Mouse (Mus musculus): ENCODE results near the gene Fgf18. TPM values are rescaled to one million over a fixed set of nuclear protein-coding genes. Genes with fewer than 3 reads are reported as not detected.

Fgf18 gene
- polyA plus RNA-seq, 1 experiment from 2014 or later, result 3.6 TPM

DNA sequence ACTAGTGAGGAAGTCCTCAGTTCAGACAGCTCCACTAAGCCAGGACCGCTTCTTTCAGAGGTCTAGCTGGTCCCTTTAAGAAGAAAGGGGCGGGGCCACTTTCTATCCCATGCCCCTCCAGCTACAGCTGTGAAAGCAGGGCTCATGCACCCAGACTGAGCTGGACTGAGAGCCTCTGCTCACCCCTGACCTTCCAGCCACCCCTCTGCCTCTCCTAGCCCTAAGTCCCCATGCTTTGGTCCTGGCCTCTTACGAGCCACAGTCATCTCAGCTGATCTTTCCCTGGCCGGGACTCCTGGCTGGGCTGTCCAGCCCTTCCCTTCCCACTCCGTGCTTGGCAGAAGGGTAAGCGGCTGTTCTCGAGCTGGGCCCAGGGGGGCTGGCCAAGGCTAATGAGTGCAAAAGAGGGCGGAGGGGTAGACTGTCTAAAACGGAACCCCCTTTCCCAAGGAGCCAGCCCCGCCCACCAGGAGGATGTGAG, 47.1 kb downstream of the Fgf18 start:
- peaks cover 14% of the 10 kb centered on the region for H3K4me1 ChIP-seq (replicated peaks)
- H3K27ac ChIP-seq, result no peak overlapping the region
- peak overlapping the region; percentile 21 for H3K4me3 ChIP-seq (replicated peaks)
- H3K36me3 ChIP-seq, result no peaks in the 10 kb centered on the region
- H3K9me3 ChIP-seq, result no peaks in the 10 kb centered on the region
- WGBS, result 16% methylated on average over 10 of the region's 10 CpGs
- H3K27me3 ChIP-seq, result peaks cover 8% of the 10 kb centered on the region
- H3K4me2 ChIP-seq (replicated peaks), result peak overlapping the region; percentile 44
- no peak overlapping the region for H3K9ac ChIP-seq (replicated peaks)
- ATAC-seq, result peak; percentile 56; the same call in 1 of the 2 replicates

DNA sequence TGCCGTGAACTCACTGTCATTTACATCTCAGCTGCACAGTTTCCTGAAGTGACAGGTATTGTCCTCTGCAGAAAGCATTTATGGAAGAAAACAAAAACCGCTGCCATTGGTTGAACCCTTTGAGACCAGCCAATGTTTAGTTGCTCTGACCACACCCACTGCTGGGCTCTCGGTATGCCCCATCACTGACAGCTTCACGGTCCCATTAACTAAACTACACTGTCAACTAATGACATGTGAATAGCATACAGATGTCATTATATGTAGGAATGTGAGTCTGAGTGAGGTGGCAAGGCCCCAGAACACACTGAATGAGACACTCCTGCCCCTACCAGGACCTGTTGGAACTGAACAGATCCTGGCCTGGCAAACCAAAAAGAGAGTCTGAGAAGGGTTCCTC, 47.8 kb downstream of the Fgf18 start:
- H3K27ac ChIP-seq, result no peak overlapping the region
- peaks cover 14% of the 10 kb centered on the region for H3K4me1 ChIP-seq (replicated peaks)
- no peak overlapping the region for H3K4me2 ChIP-seq (replicated peaks)
- H3K9me3 ChIP-seq, result no peaks in the 10 kb centered on the region
- no peak overlapping the region for H3K4me3 ChIP-seq (replicated peaks)
- H3K9ac ChIP-seq (replicated peaks), result no peak overlapping the region
- ATAC-seq, result no peak
- no peaks in the 10 kb centered on the region for H3K36me3 ChIP-seq
- WGBS, result 52% methylated on average over 4 of the region's 4 CpGs
- H3K27me3 ChIP-seq, result peaks cover 8% of the 10 kb centered on the region

- H3K4me3 ChIP-seq (replicated peaks), result no peak overlapping the region
- peaks cover 14% of the 10 kb centered on the region for H3K4me1 ChIP-seq (replicated peaks)
- H3K9ac ChIP-seq (replicated peaks), result no peak overlapping the region
- 0 out of 2 replicates have a peak, but pooled peaks have one; percentile 47 for ATAC-seq
- 88% methylated on average over 12 of the region's 12 CpGs for WGBS
- peaks cover 8% of the 10 kb centered on the region for H3K27me3 ChIP-seq
- no peaks in the 10 kb centered on the region for H3K9me3 ChIP-seq
- no peak overlapping the region for H3K4me2 ChIP-seq (replicated peaks)
- H3K36me3 ChIP-seq, result no peaks in the 10 kb centered on the region
- no peak overlapping the region for H3K27ac ChIP-seq
Measured at GRCm38 (mm10) chr11:33098446-33098845, 48.8 kb downstream of the Fgf18 start.

DNA sequence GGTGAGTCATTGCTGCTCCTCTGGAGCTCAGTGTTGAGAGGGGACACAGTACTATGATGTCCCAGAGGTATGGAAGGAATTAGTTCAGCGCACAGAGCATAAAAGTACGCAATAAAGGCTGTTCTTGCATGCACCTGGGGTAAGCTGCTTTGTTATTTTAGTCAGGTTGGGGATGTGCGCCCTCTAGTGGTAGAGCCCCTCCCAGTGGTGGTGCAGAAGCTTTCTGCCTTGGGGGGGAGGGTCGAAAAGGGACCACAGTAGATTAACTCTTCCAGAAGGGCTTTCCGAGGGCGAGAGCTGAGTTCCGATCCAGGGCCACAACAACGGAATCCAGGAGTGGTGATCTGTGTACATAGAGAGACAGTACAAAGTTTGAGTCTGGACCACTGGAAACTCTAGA, 49.3 kb downstream of the Fgf18 start:
- Histone ChIP-seq H3K27me3 (peaks cover 6% of the 10 kb centered on the region), H3K4me3 (replicated peaks) (no peak overlapping the region), H3K36me3 (no peaks in the 10 kb centered on the region), H3K9me3 (no peaks in the 10 kb centered on the region), H3K27ac (no peak overlapping the region), H3K4me1 (replicated peaks) (peaks cover 14% of the 10 kb centered on the region), H3K9ac (replicated peaks) (no peak overlapping the region), H3K4me2 (replicated peaks) (no peak overlapping the region)
- ATAC-seq, result no peak
- WGBS, result 50% methylated on average over 8 of the region's 8 CpGs

DNA sequence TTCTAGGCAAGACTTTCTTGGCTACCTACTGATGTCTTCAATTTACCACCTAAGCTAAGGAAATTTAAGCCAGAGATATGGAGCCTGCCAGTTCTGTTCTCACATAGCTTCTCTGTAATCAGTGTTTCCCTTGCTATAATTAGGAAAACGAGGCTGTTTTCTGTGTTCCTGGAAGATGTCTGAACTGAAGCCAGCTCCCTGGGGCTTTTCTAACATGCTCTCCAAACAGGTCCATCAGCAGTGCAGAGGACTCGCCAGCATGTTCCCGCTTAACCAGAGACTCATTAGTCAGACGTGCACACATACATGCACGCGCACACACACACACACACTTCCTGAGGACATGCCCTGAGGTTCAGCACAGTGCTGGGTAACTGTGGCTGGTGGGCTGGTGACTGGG, 57.3 kb downstream of the Fgf18 start:
- no peak for ATAC-seq
- Histone ChIP-seq H3K9ac (replicated peaks) (no peak overlapping the region), H3K9me3 (no peaks in the 10 kb centered on the region), H3K4me2 (replicated peaks) (no peak overlapping the region), H3K4me3 (replicated peaks) (no peak overlapping the region), H3K4me1 (replicated peaks) (no peaks in the 10 kb centered on the region), H3K27ac (no peak overlapping the region), H3K36me3 (no peaks in the 10 kb centered on the region), H3K27me3 (no peaks in the 10 kb centered on the region)
- WGBS, result 87% methylated on average over 6 of the region's 6 CpGs

GRCm38 (mm10) chr11:33088181-33088580, 59.0 kb downstream of the Fgf18 start:
- Histone ChIP-seq H3K36me3 (no peaks in the 10 kb centered on the region), H3K9ac (replicated peaks) (no peak overlapping the region), H3K4me2 (replicated peaks) (no peak overlapping the region), H3K9me3 (no peaks in the 10 kb centered on the region), H3K4me3 (replicated peaks) (no peak overlapping the region), H3K27ac (no peak overlapping the region), H3K27me3 (no peaks in the 10 kb centered on the region), H3K4me1 (replicated peaks) (no peaks in the 10 kb centered on the region)
- WGBS, result 62% methylated on average over 1 of the region's 1 CpGs
- ATAC-seq, result no peak

DNA sequence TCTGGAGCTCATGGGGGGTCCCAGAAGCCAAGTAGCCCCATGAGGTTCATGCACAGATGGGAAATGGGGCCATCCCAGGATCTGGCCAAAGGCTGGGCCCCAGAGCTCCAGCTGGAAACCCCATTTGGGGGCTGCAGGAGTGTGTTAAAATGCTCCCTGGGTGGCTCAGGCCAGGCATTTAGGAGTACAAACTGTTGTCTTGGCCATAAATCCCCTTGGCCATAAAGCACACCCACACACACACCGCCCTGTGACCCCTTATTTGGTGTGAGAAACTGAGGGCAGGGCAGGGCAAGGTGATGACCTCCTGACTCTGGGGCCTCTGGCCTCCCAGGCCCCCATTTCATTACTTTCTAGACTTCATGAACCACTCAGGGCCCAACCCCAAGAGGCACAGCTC, 61.2 kb downstream of the Fgf18 start:
- H3K27me3 ChIP-seq, result no peaks in the 10 kb centered on the region
- ATAC-seq, result no peak
- H3K4me2 ChIP-seq (replicated peaks), result no peak overlapping the region
- no peak overlapping the region for H3K9ac ChIP-seq (replicated peaks)
- no peak overlapping the region for H3K4me3 ChIP-seq (replicated peaks)
- whole genome bisulfite sequencing, result 85% methylated on average over 1 of the region's 1 CpGs
- H3K4me1 ChIP-seq (replicated peaks), result no peaks in the 10 kb centered on the region
- no peak overlapping the region for H3K27ac ChIP-seq
- no peaks in the 10 kb centered on the region for H3K36me3 ChIP-seq
- H3K9me3 ChIP-seq, result no peaks in the 10 kb centered on the region

DNA sequence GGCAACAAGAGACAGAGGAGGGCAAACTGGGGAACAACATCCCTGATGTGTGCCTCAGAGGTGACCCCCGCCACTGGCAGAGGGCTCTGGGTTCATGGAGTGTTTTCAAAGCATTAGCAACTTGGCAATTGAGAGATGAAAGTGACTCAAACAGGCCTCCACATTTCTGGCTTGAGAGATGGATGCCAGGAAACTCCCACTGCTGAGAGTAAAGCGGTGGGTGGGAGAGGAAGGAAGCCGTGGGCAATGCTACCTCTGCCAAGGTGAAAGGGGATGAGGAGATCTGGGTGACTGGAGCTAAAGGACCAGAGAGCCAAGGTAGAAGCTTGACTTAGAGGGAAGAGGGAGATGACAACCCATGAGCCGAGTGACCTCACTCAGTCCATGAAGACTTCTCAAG, 61.7 kb downstream of the Fgf18 start:
- no peak overlapping the region for H3K27ac ChIP-seq
- ATAC-seq, result no peak
- H3K9ac ChIP-seq (replicated peaks), result no peak overlapping the region
- H3K4me1 ChIP-seq (replicated peaks), result no peaks in the 10 kb centered on the region
- WGBS, result 86% methylated on average over 4 of the region's 4 CpGs
- H3K27me3 ChIP-seq, result no peaks in the 10 kb centered on the region
- no peaks in the 10 kb centered on the region for H3K36me3 ChIP-seq
- H3K4me3 ChIP-seq (replicated peaks), result no peak overlapping the region
- no peak overlapping the region for H3K4me2 ChIP-seq (replicated peaks)
- H3K9me3 ChIP-seq, result no peaks in the 10 kb centered on the region

DNA sequence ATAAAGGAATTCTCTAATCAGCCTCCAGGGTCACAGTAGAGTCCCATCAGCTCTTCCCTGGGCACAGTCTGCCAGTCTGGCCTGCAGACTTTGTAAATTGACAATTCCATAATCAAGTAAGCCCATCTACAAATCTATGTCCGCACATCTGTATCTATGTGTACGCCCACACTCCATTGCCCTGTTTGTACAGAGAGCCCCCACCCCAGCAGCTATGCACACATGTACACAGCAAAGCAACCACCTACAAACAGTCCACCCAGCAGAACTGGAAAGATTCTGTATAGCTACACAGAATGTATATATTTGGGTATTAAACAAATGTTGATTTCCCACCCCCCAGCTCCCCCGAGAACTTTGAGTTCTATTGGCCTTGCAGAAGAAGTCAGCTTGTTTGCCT, 62.1 kb downstream of the Fgf18 start:
- H3K4me3 ChIP-seq (replicated peaks), result no peak overlapping the region
- H3K36me3 ChIP-seq, result no peaks in the 10 kb centered on the region
- H3K4me2 ChIP-seq (replicated peaks), result no peak overlapping the region
- no peak overlapping the region for H3K9ac ChIP-seq (replicated peaks)
- H3K4me1 ChIP-seq (replicated peaks), result no peaks in the 10 kb centered on the region
- ATAC-seq, result no peak
- 96% methylated on average over 3 of the region's 3 CpGs for WGBS
- H3K27me3 ChIP-seq, result no peaks in the 10 kb centered on the region
- H3K27ac ChIP-seq, result no peak overlapping the region
- H3K9me3 ChIP-seq, result no peaks in the 10 kb centered on the region

DNA sequence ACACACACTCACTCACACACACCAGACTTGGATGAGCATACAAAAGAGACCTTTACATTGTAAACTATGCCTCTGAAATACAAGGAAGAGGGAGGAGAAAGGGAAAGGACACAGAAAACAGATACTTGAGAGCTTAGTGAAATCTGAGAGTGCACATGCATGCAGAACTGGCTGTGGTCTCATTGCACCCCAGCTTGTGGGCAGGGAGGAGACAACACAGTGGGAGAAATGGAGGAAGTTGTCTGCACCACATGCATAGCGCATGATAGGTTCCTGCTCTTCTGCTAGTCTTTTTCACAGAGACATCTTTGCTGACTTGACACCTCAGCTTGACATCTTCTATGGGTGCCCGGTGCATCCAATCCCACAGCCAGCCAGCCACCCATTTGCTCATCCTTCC, 63.2 kb downstream of the Fgf18 start:
- H3K4me1 ChIP-seq (replicated peaks), result no peaks in the 10 kb centered on the region
- no peak overlapping the region for H3K4me3 ChIP-seq (replicated peaks)
- no peak overlapping the region for H3K9ac ChIP-seq (replicated peaks)
- no peaks in the 10 kb centered on the region for H3K9me3 ChIP-seq
- H3K36me3 ChIP-seq, result no peaks in the 10 kb centered on the region
- no peaks in the 10 kb centered on the region for H3K27me3 ChIP-seq
- no peak overlapping the region for H3K4me2 ChIP-seq (replicated peaks)
- H3K27ac ChIP-seq, result no peak overlapping the region
- no peak for ATAC-seq
- WGBS, result 92% methylated on average over 2 of the region's 2 CpGs

- 81% methylated on average over 3 of the region's 3 CpGs for WGBS
Measured at GRCm38 (mm10) chr11:33081175-33081574, 66.0 kb downstream of the Fgf18 start.

GRCm38 (mm10) chr11:33080046-33080808, 67.0 kb downstream of the Fgf18 start:
- no peak for ATAC-seq
- Histone ChIP-seq H3K9ac (replicated peaks) (no peak overlapping the region), H3K27me3 (no peaks in the 10 kb centered on the region), H3K27ac (no peak overlapping the region), H3K9me3 (no peaks in the 10 kb centered on the region), H3K4me3 (replicated peaks) (no peak overlapping the region), H3K36me3 (no peaks in the 10 kb centered on the region), H3K4me1 (replicated peaks) (peaks cover 11% of the 10 kb centered on the region), H3K4me2 (replicated peaks) (no peak overlapping the region)
- WGBS, result 80% methylated on average over 16 of the region's 16 CpGs

More at GRCm38 (mm10) chr11:33081175-33081574, 66.0 kb downstream of the Fgf18 start:
- Histone ChIP-seq H3K27me3 (no peaks in the 10 kb centered on the region), H3K9ac (replicated peaks) (no peak overlapping the region), H3K4me1 (replicated peaks) (peaks cover 11% of the 10 kb centered on the region), H3K4me2 (replicated peaks) (no peak overlapping the region), H3K27ac (no peak overlapping the region), H3K4me3 (replicated peaks) (no peak overlapping the region), H3K9me3 (no peaks in the 10 kb centered on the region), H3K36me3 (no peaks in the 10 kb centered on the region)
- no peak for ATAC-seq

DNA sequence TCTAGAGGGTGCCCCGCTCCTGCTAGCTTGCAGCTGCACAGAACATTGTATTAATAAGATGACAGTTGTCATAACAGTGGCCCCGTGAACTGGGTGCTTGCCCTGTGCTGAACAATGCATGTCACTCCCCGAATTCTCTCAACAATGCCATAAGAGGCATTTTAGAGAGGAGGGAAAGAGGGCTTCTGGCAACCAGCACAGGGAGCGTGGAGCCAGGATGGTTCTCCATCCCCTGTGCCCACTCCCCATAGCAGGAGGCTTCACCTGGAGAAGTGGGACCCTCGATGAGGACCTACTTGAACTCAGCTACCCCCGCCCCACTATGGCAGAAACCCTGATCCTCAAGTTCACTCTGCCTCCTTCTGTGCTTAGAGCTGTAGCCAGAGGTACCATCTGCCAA, 67.8 kb downstream of the Fgf18 start:
- no peaks in the 10 kb centered on the region for H3K36me3 ChIP-seq
- no peak overlapping the region for H3K27ac ChIP-seq
- no peak overlapping the region for H3K4me2 ChIP-seq (replicated peaks)
- WGBS, result 74% methylated on average over 6 of the region's 6 CpGs
- no peak overlapping the region for H3K9ac ChIP-seq (replicated peaks)
- H3K9me3 ChIP-seq, result no peaks in the 10 kb centered on the region
- H3K27me3 ChIP-seq, result no peaks in the 10 kb centered on the region
- H3K4me3 ChIP-seq (replicated peaks), result no peak overlapping the region
- ATAC-seq, result no peak
- H3K4me1 ChIP-seq (replicated peaks), result peaks cover 11% of the 10 kb centered on the region
